Mouse (Mus musculus) left cerebral cortex, postnatal 14 days (tissue): ENCODE data around the gene Tmem185a. TPM values are rescaled to one million over a fixed set of nuclear protein-coding genes. Genes with fewer than 3 reads are reported as not detected.
"Not testable (repeated sequence)": the region's sequence is repeated elsewhere in the genome, so short reads cannot be mapped to it uniquely, and the experiment has no call there.

Source experiments
- DNase-seq, 2 experiments: peaks; one replicate each; pipeline ENCODE4 v3.0.0; 2021 to 2022; ENCODE audit warnings: low spot score in 2 of 2, mixed read lengths in 1 of 2
- intact Hi-C: fragments of 180-260 bp; cut with DNase I; formaldehyde crosslinking; loops from one replicate; pipeline ENCODE4 v1.15.1; 2025
- long read RNA-seq, 2 experiments: library from polyadenylated mRNA; stranded (forward); transcript quantifications; one replicate each; pipeline ENCODE4 v2.0.0; 2021
- total RNA-seq, 2 experiments: library from RNA; stranded (reverse); gene quantifications; 2 replicates each; pipeline ENCODE4 v1.2.3; 2021

Tmem185a gene
- total RNA-seq: 10 to 100 TPM; 44.9 to 46.9 TPM
- long read RNA-seq, experiment 1, transcript Tmem185a-202 (7 exons, 1,307 nt): major isoform, 55 of 69 reads
- long read RNA-seq, experiment 1, partial matches to known transcripts: 2 of 69 reads
- long read RNA-seq, experiment 1, other reads (novel, unspliced or antisense): 12 of 69 reads
- long read RNA-seq, experiment 2, transcript Tmem185a-202 (7 exons, 1,307 nt): major isoform, 40 of 50 reads
- long read RNA-seq, experiment 2, partial matches to known transcripts: 1 of 50 reads
- long read RNA-seq, experiment 2, other reads (novel, unspliced or antisense): 8 of 50 reads

GRCm38 (mm10) chrX:70476792-70477776, at the start of gene Tmem185a:
TSS of gene Tmem185a (minus strand) at chrX:70477180.
- DNase-seq: peak; percentile 74 to 85
- intact Hi-C loops: loop anchor here (10.0 kb wide), 1 partner anchor 88 kb away; no protein-coding TSS in a partner anchor

- peak in 1 of 2 experiments; percentile 1 for DNase-seq
- intact Hi-C loops: not testable (repeated sequence)
These were observed 37.4 kb upstream of the Tmem185a start for GRCm38 (mm10) chrX:70514413-70514812.

- intact Hi-C loops: loop anchor here (10.0 kb wide), 1 partner anchor 103 kb away; the partner anchor contains the start of gene 1110012L19Rik
- not testable (repeated sequence) for DNase-seq
These were observed 10.3 kb upstream of the Tmem185a start for GRCm38 (mm10) chrX:70487328-70487727.

GRCm38 (mm10) chrX:70482154-70482553, 5.2 kb upstream of the Tmem185a start:
- DNase-seq: no peak
- intact Hi-C loops: loop anchor here (10.0 kb wide), 1 partner anchor 97 kb away; the partner anchor contains the start of gene 1110012L19Rik

- intact Hi-C loops: loop anchor here (10.0 kb wide), 1 partner anchor 86 kb away; no protein-coding TSS in a partner anchor
- no peak for DNase-seq
These were observed 1.7 kb upstream of the Tmem185a start for GRCm38 (mm10) chrX:70478701-70479100.

GRCm38 (mm10) chrX:70475215-70475765, 1.7 kb downstream of the Tmem185a start:
- no peak for DNase-seq
- intact Hi-C loops: loop anchor here (10.0 kb wide), 1 partner anchor 90 kb away; no protein-coding TSS in a partner anchor

- intact Hi-C loops: no loop called here
- DNase-seq: no peak
These were observed 10.1 kb downstream of the Tmem185a start for GRCm38 (mm10) chrX:70466897-70467296.

GRCm38 (mm10) chrX:70465489-70465888, 11.5 kb downstream of the Tmem185a start:
- no peak for DNase-seq
- intact Hi-C loops: no loop called here

- intact Hi-C loops: no loop called here
These were observed 13.4 kb downstream of the Tmem185a start for GRCm38 (mm10) chrX:70463621-70464020.

GRCm38 (mm10) chrX:70452359-70452758, 24.6 kb downstream of the Tmem185a start:
- intact Hi-C loops, DNase-seq: not testable (repeated sequence)

More at GRCm38 (mm10) chrX:70463621-70464020, 13.4 kb downstream of the Tmem185a start:
- peak; percentile 13 to 37 for DNase-seq

GRCm38 (mm10) chrX:70425473-70425872, 51.5 kb downstream of the Tmem185a start:
- DNase-seq, intact Hi-C loops: not testable (repeated sequence)

Other genes with a start within 250 kb of the Tmem185a start
- gene Ids, start 112.1 kb downstream of the Tmem185a start, total RNA-seq: 100 to 1,000 TPM; 356 to 384 TPM
- gene 1110012L19Rik, start 91.3 kb downstream of the Tmem185a start, total RNA-seq: 10 to 100 TPM; 15.9 to 17.5 TPM